Mouse (Mus musculus) heart, embryonic 16.5 days (tissue): ENCODE results near the gene Dock2. TPM values are rescaled to one million over a fixed set of nuclear protein-coding genes. Genes with fewer than 3 reads are reported as not detected.

Experiments used
- ATAC-seq: fragments of 200-750 bp; cut with Nextera tagmentation; replicated peaks from 2 replicates; pipeline ENCODE4 v1.8.0; 2017; ENCODE audit warnings: moderate number of reproducible peaks; ENCODE audit not compliant: insufficient read depth, low FRiP score; ENCODE audit errors: extremely low read depth
- H3K27ac ChIP-seq: fragments of 300-500 bp; sonication (generic); 2 replicates; pipeline ENCODE4 v1.5.1; 2014; ENCODE audit warnings: mild to moderate bottlenecking, low read length, control low read depth, moderate library complexity
- H3K27me3 ChIP-seq: fragments of 300-500 bp; sonication (generic); 2 replicates; pipeline ENCODE4 v1.6.1; 2014; ENCODE audit warnings: low read length, mixed read lengths; ENCODE audit not compliant: control insufficient read depth, insufficient read depth
- H3K36me3 ChIP-seq: fragments of 300-500 bp; sonication (generic); 2 replicates; pipeline ENCODE4 v1.6.1; 2014; ENCODE audit not compliant: control insufficient read depth, insufficient read depth
- H3K4me1 ChIP-seq: fragments of 300-500 bp; sonication (generic); 2 replicates; pipeline ENCODE4 v1.6.1; 2014; ENCODE audit warnings: low read length, mixed read lengths; ENCODE audit not compliant: control insufficient read depth, insufficient read depth
- H3K4me2 ChIP-seq: fragments of 300-500 bp; sonication (generic); 2 replicates; pipeline ENCODE4 v1.6.1; 2014; ENCODE audit warnings: low read depth, mild to moderate bottlenecking, control low read depth, low read length
- H3K4me3 ChIP-seq: fragments of 300-500 bp; sonication (generic); 2 replicates; pipeline ENCODE4 v1.5.1; 2014; ENCODE audit warnings: mild to moderate bottlenecking, control low read depth, low read length
- H3K9ac ChIP-seq: fragments of 300-500 bp; sonication (generic); 2 replicates; pipeline ENCODE4 v1.6.1; 2014; ENCODE audit warnings: low read length, control low read depth
- H3K9me3 ChIP-seq: fragments of 300-500 bp; sonication (generic); replicated peaks from 2 replicates; pipeline ENCODE4 v1.6.1; 2016; ENCODE audit warnings: low read length; ENCODE audit not compliant: control insufficient read depth
- WGBS: fragments of 180-500 bp; shearing (Covaris S2); extraction: QIAGEN DNeasy Blood & Tissue Kit; methylation state at CpG from one replicate; pipeline ENCODE4 v1.1.7; 2014; 5-methylcytosine and 5-hydroxymethylcytosine counted together
- polyA plus RNA-seq: library from polyadenylated mRNA; unstranded; fragments of >200 nt; fragmentation: Nextera tagmentation; extraction: Ambion mirVana; gene quantifications from 2 replicates; pipeline ENCODE4 v1.2.1, GENCODE M21; 2015

Gene Dock2
- polyA plus RNA-seq, 1 experiment from 2014 or later = 5.3 TPM

DNA sequence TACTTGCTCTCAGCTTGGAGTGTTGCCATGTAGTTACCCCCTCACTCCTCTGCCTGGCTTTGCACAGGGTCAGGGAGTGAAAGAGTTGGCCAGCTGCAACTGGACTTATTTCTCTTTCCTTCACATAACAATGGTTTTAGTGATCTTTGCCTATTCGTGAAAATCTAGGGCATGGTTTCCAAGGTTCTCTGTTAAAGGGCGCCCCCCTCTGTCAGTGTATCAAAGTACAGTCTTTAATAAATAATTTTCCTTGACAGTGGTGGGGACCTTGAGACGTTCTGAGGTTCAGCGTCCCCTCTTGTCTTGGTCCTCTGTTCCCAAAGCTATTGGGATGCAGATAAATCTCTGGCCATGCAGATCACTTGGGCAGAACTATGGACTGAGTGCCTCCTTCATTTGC lies 12.4 kb upstream of the Dock2 start:
- no peaks in the 10 kb centered on the region for H3K9me3 ChIP-seq
- H3K36me3 ChIP-seq = no peaks in the 10 kb centered on the region
- H3K4me2 ChIP-seq = no peak overlapping the region
- WGBS = 22% methylated on average over 4 of the region's 4 CpGs
- H3K27me3 ChIP-seq = no peaks in the 10 kb centered on the region
- H3K27ac ChIP-seq = no peak overlapping the region
- H3K4me1 ChIP-seq = no peaks in the 10 kb centered on the region
- no peak overlapping the region for H3K9ac ChIP-seq
- no peak for ATAC-seq
- no peak overlapping the region for H3K4me3 ChIP-seq

DNA sequence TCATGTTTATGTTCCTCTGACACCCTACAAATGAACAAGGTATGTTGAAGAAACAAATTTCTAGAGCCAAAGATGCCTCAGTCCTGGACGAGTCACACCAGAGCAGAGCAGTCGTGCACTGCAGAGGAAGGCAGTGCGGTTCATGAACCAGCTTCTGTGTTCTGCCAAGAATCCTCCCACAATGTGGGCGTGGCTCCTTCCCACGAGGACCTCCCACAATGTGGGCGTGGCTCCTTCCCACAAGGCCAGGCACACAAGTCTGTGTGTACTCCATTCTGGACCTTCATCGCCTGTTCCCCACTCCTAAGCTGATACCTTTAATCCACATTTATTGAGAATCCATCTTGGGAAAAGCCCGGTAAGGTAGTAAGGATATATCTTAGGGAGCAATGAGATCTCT lies 8.2 kb upstream of the Dock2 start:
- Histone ChIP-seq H3K4me3 (no peak overlapping the region), H3K36me3 (no peaks in the 10 kb centered on the region), H3K27ac (no peak overlapping the region), H3K4me1 (no peaks in the 10 kb centered on the region), H3K27me3 (no peaks in the 10 kb centered on the region), H3K9me3 (no peaks in the 10 kb centered on the region), H3K9ac (no peak overlapping the region), H3K4me2 (no peak overlapping the region)
- ATAC-seq = no peak
- 49% methylated on average over 8 of the region's 8 CpGs for WGBS

DNA sequence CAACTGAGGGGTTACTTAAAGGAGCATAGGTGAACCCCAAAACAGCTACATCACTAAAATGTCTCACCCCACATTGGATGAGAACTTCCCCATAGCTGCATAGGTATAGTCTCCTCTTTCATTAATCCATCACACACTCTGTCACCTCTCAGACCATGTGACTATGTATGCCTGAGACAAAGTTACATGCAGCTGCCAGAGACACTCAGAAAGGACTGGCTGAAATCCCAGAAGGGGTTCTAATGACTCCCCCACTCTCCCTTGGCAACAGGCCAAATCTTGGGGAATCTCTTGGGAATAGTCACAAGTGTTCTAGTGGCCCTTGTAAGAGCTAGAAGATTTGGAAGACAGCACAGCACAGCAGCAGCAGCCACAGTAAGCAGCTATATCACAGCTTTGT lies 1.2 kb upstream of the Dock2 start:
- Histone ChIP-seq H3K27me3 (no peaks in the 10 kb centered on the region), H3K27ac (no peak overlapping the region), H3K4me2 (no peak overlapping the region), H3K36me3 (no peaks in the 10 kb centered on the region), H3K4me1 (0 out of 2 replicates have a peak, but pooled peaks cover 2% of the 10 kb centered on the region), H3K4me3 (no peak overlapping the region), H3K9me3 (no peaks in the 10 kb centered on the region), H3K9ac (no peak overlapping the region)
- ATAC-seq = no peak

DNA sequence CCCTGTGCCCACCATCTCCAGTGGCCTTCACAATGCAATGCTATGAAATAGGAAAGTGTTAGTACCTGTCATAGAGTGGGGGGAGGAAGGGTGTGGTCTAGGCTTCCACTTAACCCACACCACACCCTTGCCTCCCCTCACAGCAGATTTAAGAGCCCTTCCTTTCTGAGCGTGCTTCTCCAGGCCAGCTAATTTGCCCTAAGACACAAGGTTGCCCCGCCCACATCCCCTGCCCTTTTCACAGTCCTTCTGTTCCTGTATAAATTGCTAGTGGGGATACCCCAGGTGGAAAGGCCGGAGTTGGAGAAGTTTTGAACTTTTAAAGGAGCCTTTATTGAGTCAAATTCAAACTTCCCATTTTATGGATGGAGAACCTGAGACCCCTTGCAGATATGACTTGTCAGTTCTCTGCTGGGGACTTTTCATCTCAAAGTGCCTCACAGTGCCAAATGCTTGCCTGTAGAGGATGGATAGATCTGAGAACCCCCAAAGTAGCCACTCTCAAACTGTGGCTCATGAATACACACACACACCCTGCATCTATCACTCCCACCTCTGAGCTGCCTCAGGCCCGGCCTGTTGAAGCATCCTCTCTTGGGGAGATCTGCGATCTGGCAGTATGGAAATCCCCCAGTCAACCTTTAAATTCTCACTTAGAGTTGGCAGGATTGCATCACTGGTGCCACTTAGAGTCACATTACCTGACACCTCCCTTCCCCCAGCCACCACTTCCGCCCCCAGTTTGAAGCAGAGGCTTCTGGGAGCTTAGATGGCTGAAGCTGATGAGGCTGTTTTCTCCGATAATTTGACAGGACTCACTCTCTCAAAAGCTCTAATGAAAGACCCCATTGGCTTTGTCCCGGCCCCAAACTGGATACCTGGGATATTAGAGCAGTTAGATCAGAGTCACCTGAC lies 919 bp downstream of the Dock2 start:
- 71% methylated on average over 8 of the region's 8 CpGs for WGBS
- Histone ChIP-seq H3K9ac (peak overlapping the region; percentile 25; the same call in 1 of the 2 replicates), H3K9me3 (no peaks in the 10 kb centered on the region), H3K4me2 (peak overlapping the region; percentile 37), H3K4me3 (peak overlapping the region; percentile 44), H3K27me3 (no peaks in the 10 kb centered on the region), H3K4me1 (0 out of 2 replicates have a peak, but pooled peaks cover 2% of the 10 kb centered on the region), H3K27ac (peak overlapping the region; percentile 42; the same call in 1 of the 2 replicates), H3K36me3 (no peaks in the 10 kb centered on the region)
- peak; percentile 50 for ATAC-seq

DNA sequence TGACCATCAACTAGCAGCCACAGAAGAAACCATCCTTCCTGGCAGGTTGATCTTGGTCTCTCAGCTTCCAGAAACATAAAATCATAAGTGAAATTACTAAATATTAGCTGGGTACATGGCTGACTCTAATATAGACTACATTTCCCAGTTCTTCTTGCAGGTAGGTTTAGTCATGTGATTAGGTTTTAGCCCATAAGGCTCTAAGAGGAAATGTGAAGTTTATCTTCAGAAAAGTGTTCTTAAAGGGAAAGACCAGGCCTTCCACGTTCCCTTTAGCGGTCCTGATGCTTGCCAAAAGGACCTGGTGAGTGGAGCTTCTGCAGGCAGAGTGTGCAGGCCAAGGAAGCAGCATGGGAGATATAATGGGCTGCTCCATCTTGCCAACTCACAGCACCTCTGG lies 2.9 kb downstream of the Dock2 start:
- Histone ChIP-seq H3K4me1 (0 out of 2 replicates have a peak, but pooled peaks cover 2% of the 10 kb centered on the region), H3K4me3 (no peak overlapping the region), H3K4me2 (no peak overlapping the region), H3K9me3 (no peaks in the 10 kb centered on the region), H3K27me3 (no peaks in the 10 kb centered on the region), H3K36me3 (no peaks in the 10 kb centered on the region), H3K9ac (no peak overlapping the region), H3K27ac (no peak overlapping the region)
- WGBS = 61% methylated on average over 2 of the region's 2 CpGs
- ATAC-seq = no peak

DNA sequence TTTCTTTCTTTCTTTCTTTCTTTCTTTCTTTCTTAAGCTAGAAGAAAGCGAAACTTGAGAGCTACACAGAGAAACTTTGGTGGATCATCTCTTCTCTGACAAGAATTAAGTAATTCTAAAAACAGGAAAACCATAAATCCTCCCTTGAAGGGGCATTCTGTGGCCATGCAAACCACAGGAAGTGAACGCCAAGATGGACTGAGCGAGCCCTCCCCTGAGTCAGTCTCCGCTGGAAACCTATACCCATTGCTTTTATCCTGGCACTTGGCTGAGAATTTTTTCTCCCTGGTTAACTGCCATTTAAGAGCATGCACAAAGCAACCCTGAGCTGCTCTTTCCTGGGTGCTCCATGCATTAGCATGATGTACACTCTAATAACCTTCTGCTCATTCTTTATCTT lies 3.7 kb downstream of the Dock2 start:
- no peak overlapping the region for H3K27ac ChIP-seq
- no peak overlapping the region for H3K4me2 ChIP-seq
- WGBS = 75% methylated on average over 4 of the region's 4 CpGs
- H3K9me3 ChIP-seq = no peaks in the 10 kb centered on the region
- no peak overlapping the region for H3K4me3 ChIP-seq
- H3K27me3 ChIP-seq = no peaks in the 10 kb centered on the region
- H3K9ac ChIP-seq = no peak overlapping the region
- no peaks in the 10 kb centered on the region for H3K36me3 ChIP-seq
- ATAC-seq = no peak
- H3K4me1 ChIP-seq = 0 out of 2 replicates have a peak, but pooled peaks cover 2% of the 10 kb centered on the region

DNA sequence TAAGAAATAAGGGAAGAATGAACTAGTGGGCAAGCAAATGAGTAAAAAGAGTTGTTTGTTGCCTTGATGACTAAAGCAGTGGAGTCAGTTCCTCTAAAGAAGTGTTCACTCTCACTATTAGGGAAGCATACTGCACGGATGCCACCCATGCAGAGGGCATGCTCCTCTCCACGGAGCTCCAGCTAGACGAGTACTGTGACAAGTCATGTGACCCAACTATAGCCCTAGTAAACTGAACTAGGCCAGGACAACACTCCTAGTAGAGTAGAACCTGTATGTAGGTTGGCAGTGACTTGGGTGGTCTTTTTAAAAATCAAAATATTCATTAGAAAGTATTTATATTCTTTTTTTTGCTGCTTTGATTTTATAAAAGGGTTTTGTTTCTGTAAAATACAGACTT lies 5.3 kb downstream of the Dock2 start:
- H3K4me1 ChIP-seq = no peaks in the 10 kb centered on the region
- no peaks in the 10 kb centered on the region for H3K9me3 ChIP-seq
- no peaks in the 10 kb centered on the region for H3K27me3 ChIP-seq
- no peak overlapping the region for H3K9ac ChIP-seq
- H3K4me3 ChIP-seq = no peak overlapping the region
- no peaks in the 10 kb centered on the region for H3K36me3 ChIP-seq
- H3K27ac ChIP-seq = no peak overlapping the region
- no peak for ATAC-seq
- WGBS = 71% methylated on average over 3 of the region's 3 CpGs
- no peak overlapping the region for H3K4me2 ChIP-seq

DNA sequence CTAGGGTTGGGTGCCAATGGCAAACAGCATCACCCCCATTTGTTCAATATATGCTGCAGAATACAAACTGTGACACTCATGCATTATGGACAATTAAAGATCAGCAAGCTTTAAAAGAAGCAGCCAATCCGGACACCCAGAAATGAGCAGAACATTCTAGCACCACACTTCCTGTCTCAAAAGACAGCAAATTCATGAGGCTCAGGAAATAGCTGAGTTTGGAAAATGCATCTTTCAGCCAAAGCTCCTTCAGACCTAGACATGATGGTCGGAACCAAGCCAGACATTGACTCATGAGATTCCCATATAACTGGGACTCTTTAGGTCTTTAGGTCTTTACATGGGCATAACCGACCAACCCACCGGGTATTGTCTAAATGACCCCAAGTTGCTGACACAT lies 6.2 kb downstream of the Dock2 start:
- H3K4me1 ChIP-seq = no peaks in the 10 kb centered on the region

DNA sequence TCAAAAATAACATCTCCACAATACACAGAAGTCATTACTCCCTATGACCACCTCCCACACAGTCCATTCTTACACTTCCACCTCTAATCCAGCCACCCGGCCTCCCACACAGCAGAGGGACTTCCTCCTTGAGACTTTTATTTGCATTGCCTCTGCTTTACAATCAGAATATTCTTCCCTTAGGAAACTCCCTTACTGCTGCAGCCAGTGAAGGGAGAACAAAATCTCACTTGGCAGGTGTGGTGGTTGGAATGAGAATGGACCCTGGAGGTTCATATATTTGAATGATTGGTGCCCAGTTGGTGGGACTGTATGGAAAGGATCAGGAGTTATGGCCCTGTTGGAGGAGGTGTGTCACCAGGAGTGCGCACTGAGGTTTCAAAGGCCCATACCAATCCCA lies 7.6 kb downstream of the Dock2 start:
- Histone ChIP-seq H3K4me3 (no peak overlapping the region), H3K27me3 (no peaks in the 10 kb centered on the region), H3K4me1 (no peaks in the 10 kb centered on the region), H3K9me3 (no peaks in the 10 kb centered on the region), H3K36me3 (no peaks in the 10 kb centered on the region), H3K9ac (no peak overlapping the region), H3K27ac (no peak overlapping the region), H3K4me2 (no peak overlapping the region)
- ATAC-seq = no peak
- WGBS = 62% methylated on average over 2 of the region's 2 CpGs

More for the DNA sequence above, 6.2 kb downstream of the Dock2 start:
- WGBS = 83% methylated on average over 4 of the region's 4 CpGs
- Histone ChIP-seq H3K27ac (no peak overlapping the region), H3K4me3 (no peak overlapping the region), H3K36me3 (no peaks in the 10 kb centered on the region), H3K9ac (no peak overlapping the region), H3K9me3 (no peaks in the 10 kb centered on the region), H3K27me3 (no peaks in the 10 kb centered on the region), H3K4me2 (no peak overlapping the region)
- no peak for ATAC-seq
